ENCODE assay signal across 15 mouse cellular contexts in the genomic region with DNA sequence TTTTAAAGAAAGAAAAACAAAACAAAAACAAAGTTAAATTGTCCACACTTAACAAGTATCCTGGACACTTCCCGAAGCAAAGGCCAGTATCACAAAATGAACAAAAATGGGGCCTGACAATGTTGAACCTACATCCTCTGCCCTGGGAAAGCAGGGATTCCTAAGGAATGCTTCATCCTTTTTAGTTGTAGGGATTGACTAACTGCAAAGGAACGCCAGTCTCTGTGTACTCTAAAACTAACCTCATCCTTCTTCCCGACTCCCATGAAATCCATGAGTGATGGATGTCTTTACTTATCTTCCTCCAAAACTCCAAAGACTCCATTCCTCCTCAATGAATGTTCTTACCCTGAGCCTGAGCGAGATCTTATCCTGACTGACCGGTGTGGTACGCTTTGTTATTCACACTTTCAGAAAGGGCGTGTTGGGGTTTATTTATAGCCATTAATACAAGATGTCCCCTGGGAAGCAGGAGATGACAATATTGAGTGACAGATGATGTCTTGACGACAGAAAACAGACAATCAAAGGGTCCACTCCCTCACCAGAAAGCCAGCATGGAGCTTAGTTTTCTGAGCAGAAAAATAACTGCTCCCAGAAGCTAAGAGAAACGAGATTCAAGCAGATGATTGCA.
"Had no signal": no experiment of that assay in that cellular context is flagged by ENCODE, and none has a peak within 500 bp of the region (broad histone marks: within the 10 kb centered on the region; RNA-seq: fewer than 3 reads in every experiment).

No protein-coding gene starts in this region.

- H3K27ac ChIP-seq: kidney, embryonic 15.5 days; limb, embryonic 10.5 days; limb, embryonic 13.5 days; liver, embryonic 12.5 days; liver, embryonic 15.5 days; lung, embryonic 15.5 days; macrophage; midbrain, embryonic 13.5 days had no signal

- DNase-seq: kidney, adult 8-10 months; kidney, postnatal 10 days; kidney, postnatal 36 days; liver; lung, adult 18-20 months; thymus, adult 18-20 months; thymus, postnatal 36 days had no signal

- H3K9ac ChIP-seq: kidney, embryonic 15.5 days; limb, embryonic 13.5 days; liver, embryonic 12.5 days; liver, embryonic 15.5 days; lung, embryonic 15.5 days; midbrain, embryonic 13.5 days had no signal

- H3K4me3 ChIP-seq: kidney, embryonic 15.5 days; limb, embryonic 10.5 days; limb, embryonic 13.5 days; liver, embryonic 12.5 days; liver, embryonic 15.5 days; lung, embryonic 15.5 days; midbrain, embryonic 13.5 days had no signal

- ATAC-seq: liver, embryonic 12.5 days; midbrain, embryonic 13.5 days had no signal

- H3K4me2 ChIP-seq: kidney, embryonic 15.5 days; limb, embryonic 13.5 days; liver, embryonic 12.5 days; liver, embryonic 15.5 days; lung, embryonic 15.5 days; midbrain, embryonic 13.5 days had no signal

- H3K4me1 ChIP-seq: liver, embryonic 12.5 days; liver, embryonic 15.5 days had no signal

- H3K36me3 ChIP-seq: kidney, embryonic 15.5 days; limb, embryonic 10.5 days; limb, embryonic 13.5 days; liver, embryonic 12.5 days; liver, embryonic 15.5 days; lung, embryonic 15.5 days; midbrain, embryonic 13.5 days had no signal

- H3K9me3 ChIP-seq: limb, embryonic 10.5 days; liver, embryonic 12.5 days; liver, embryonic 15.5 days; lung, embryonic 15.5 days; midbrain, embryonic 13.5 days had no signal

- H3K27me3 ChIP-seq: liver, embryonic 12.5 days; liver, embryonic 15.5 days; lung, embryonic 15.5 days; midbrain, embryonic 13.5 days had no signal
